7 mouse cellular contexts compared by ENCODE assay signal in genomic region chr5:66968059-66968833, GRCm38 (mm10).
A peak's percentile ranks its signal among the peaks of the same experiment; 100 is the strongest.
DNase-seq lines count a peak whose midpoint lies in the region; ATAC-seq and TF ChIP-seq lines count a peak whose summit lies in the region.

No protein-coding gene starts in this region.

- no peak for TF ChIP-seq POLR2A in brain, embryonic 14.5 days (IDR thresholded peaks at IDR 0.05; ENCODE audit: borderline replicate concordance, extremely low read depth, insufficient read depth, insufficient read length, poor library complexity, severe bottlenecking)

- TF ChIP-seq CTCF in brain, embryonic 14.5 days (IDR thresholded peaks at IDR 0.05; ENCODE audit: borderline replicate concordance, extremely low read depth, insufficient read depth, insufficient read length), result no peak

- H3K4me1 ChIP-seq in embryonic facial prominence, embryonic 11.5 days (ENCODE audit: control insufficient read depth, insufficient read depth, low read length), result peaks cover 7% of the 10 kb centered on the region
- peaks cover 4% of the 10 kb centered on the region; the same call in 1 of the 2 replicates for H3K4me1 ChIP-seq in stomach, embryonic 14.5 days (ENCODE audit: control insufficient read depth, insufficient read depth, low read length)

- no peaks in the 10 kb centered on the region for H3K9me3 ChIP-seq in embryonic facial prominence, embryonic 11.5 days (replicated peaks; ENCODE audit: control insufficient read depth, low read length)
- no peaks in the 10 kb centered on the region for H3K9me3 ChIP-seq in stomach, embryonic 14.5 days (ENCODE audit: control insufficient read depth, low read depth, low read length)

- peak overlapping the region; percentile 78 for H3K27ac ChIP-seq in embryonic facial prominence, embryonic 11.5 days (replicated peaks; ENCODE audit: low read depth, low read length)
- 0 out of 2 replicates have a peak overlapping the region, but pooled peaks have one; percentile 15 for H3K27ac ChIP-seq in stomach, embryonic 14.5 days (ENCODE audit: low read length)

- peak overlapping the region; percentile 30 for H3K4me3 ChIP-seq in embryonic facial prominence, embryonic 11.5 days (ENCODE audit: low read depth, low read length)
- peak overlapping the region; percentile 12; the same call in 1 of the 2 replicates for H3K4me3 ChIP-seq in stomach, embryonic 14.5 days (ENCODE audit: low read depth, low read length)

- H3K27me3 ChIP-seq in embryonic facial prominence, embryonic 11.5 days (ENCODE audit: control insufficient read depth, insufficient read depth, low read length), result no peaks in the 10 kb centered on the region
- H3K27me3 ChIP-seq in stomach, embryonic 14.5 days (ENCODE audit: control insufficient read depth, insufficient read depth, low read length), result no peaks in the 10 kb centered on the region

- H3K36me3 ChIP-seq in embryonic facial prominence, embryonic 11.5 days (replicated peaks; ENCODE audit: control insufficient read depth, insufficient read depth, low read depth, low read length), result no peaks in the 10 kb centered on the region
- H3K36me3 ChIP-seq in stomach, embryonic 14.5 days (ENCODE audit: control insufficient read depth, insufficient read depth, low read length), result no peaks in the 10 kb centered on the region

- peak overlapping the region; percentile 50 for H3K4me2 ChIP-seq in embryonic facial prominence, embryonic 11.5 days (ENCODE audit: low read depth, low read length)
- peak overlapping the region; percentile 36 for H3K4me2 ChIP-seq in stomach, embryonic 14.5 days (replicated peaks; ENCODE audit: low read depth, low read length)

- peak overlapping the region; percentile 36; the same call in 1 of the 2 replicates for H3K9ac ChIP-seq in embryonic facial prominence, embryonic 11.5 days (replicated peaks; ENCODE audit: low read length)
- no peak overlapping the region for H3K9ac ChIP-seq in stomach, embryonic 14.5 days (replicated peaks; ENCODE audit: low read depth, low read length)

- peak; percentile 82 for ATAC-seq in embryonic facial prominence, embryonic 11.5 days (replicated peaks; ENCODE audit: insufficient number of reproducible peaks, low FRiP score, low TSS enrichment, low read depth)
- ATAC-seq in stomach, embryonic 14.5 days (ENCODE audit: insufficient number of reproducible peaks, insufficient read depth, low FRiP score, low read depth), result peak; percentile 37; the same call in 1 of the 2 replicates

- 4% methylated on average over 23 of the region's 23 CpGs for WGBS in embryonic facial prominence, embryonic 11.5 days
- WGBS in stomach, embryonic 14.5 days, result 15% methylated on average over 23 of the region's 23 CpGs

- intact Hi-C loops in heart, postnatal 10 days (cut with DNase I), result no loop called here

- peak; percentile 92 for DNase-seq in brain, embryonic 14.5 days (ENCODE audit: low read depth)
- peak; percentile 83 for DNase-seq in embryonic facial prominence, embryonic 11.5 days (ENCODE audit: low spot score)
- peak; percentile 60 to 61 for DNase-seq in heart, postnatal 10 days
- DNase-seq in kidney, postnatal 4 days, result peak; percentile 50 to 67
- DNase-seq in lung, postnatal 25 days (ENCODE audit: low spot score), result peak; percentile 32
- no peak for DNase-seq in spleen, postnatal 4 days (ENCODE audit: low spot score in 2 of 2)

Comparison
In these comparisons a context has a peak if more than half of its experiments do, and no peak if none do; other contexts are left out.
1. DNase-seq: peak in brain, embryonic 14.5 days (single experiment), embryonic facial prominence, embryonic 11.5 days (single experiment), heart, postnatal 10 days (2 of 2), kidney, postnatal 4 days (2 of 2) and lung, postnatal 25 days (single experiment); none in spleen, postnatal 4 days (0 of 2).